Mouse (Mus musculus) cerebellum, adult 11 months (tissue): ENCODE measurements at regions not wholly inside any gene's neighbourhood (a gene's known extent, or its start where the extent isn't known, plus 50 kb on each side); places are given as distances from the start of the nearest gene placed in this dataset.

Experiments
- DNase-seq: peaks from one replicate; pipeline ENCODE4 v3.0.0; 2022

DNA sequence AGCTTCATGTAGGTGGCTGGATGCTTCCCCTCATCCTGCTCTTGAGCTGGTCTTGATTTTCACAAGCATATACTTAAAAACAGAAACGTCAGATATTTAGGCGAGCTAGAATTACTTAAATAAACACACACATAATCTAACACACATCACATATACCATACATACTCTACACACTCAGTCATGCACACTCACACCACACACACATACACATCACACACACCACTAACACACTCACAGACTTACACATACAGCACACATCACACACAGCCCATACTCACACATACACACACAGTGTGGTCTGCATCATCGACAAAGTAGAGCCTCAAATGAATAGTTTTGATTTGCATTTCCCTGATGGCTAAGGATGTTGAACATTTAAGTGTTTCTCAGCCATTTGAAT is 116.9 kb downstream of the Spry2 start:
- peak; percentile 7 for DNase-seq

- peak; percentile 48 for DNase-seq
These were observed 117.3 kb downstream of the Spry2 start for GRCm38 (mm10) chr14:105779349-105779748.

DNA sequence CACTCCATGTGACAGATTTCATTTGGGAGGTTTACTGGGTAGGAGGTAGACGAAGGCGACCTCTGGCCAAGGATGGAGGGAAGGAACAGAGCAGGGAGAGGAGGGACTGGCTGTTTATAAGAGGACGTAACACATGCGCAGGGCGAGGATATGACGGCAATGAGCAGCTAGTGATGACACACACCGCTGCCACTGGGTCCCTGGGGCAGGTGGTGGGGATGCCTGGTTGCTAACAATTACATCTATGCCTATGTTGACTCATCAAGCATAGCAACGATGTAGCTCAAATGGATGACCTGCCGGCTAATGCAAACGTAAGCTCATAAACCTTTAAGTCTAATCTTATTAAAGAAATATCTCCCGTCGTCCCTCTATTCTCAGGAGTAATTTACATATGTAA is 122.9 kb downstream of the Spry2 start:
- no peak for DNase-seq

- no peak for DNase-seq
These were observed 129.5 kb downstream of the Spry2 start for GRCm38 (mm10) chr14:105767100-105767499.

- no peak for DNase-seq
These were observed 143.9 kb downstream of the Spry2 start for GRCm38 (mm10) chr14:105752509-105753375.

DNA sequence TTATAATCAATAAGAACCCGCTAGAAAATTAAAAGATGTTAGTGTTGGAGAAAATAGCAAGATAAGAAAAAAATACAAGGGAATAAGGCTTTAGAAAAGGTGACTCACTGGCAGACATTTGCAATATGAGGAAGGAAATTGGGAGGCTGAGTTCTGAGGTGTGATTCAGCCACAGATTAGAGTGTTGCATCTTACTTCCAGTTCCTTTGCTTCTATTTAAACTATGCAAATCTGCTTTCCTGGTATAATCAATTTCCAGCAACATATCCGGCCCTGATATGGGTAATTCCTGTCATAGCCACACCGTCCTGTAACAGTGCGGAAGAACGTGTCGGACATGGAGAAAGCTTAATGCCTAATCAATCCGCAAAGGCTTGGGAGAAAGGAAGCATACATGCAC is 144.9 kb downstream of the Spry2 start:
- DNase-seq: no peak

DNA sequence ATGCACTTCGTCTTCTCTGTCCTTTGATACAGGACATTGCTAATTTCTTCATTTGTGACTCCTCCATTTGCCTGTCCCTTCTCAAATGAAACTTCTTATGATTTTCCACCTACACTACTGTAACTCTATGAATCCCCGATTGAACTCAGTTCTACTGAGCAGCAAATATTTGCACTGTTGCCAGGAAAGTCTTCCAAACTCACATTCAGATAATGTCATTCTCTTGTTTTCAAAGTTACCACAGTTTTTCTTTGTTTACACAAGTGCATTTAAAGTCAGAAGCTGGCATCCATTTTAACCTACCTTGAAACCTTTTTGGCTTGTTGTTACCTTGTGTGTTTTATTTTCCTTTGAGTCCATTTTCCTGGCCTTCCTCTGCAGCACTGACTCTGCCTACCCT is 152.0 kb downstream of the Spry2 start:
- DNase-seq: no peak

DNA sequence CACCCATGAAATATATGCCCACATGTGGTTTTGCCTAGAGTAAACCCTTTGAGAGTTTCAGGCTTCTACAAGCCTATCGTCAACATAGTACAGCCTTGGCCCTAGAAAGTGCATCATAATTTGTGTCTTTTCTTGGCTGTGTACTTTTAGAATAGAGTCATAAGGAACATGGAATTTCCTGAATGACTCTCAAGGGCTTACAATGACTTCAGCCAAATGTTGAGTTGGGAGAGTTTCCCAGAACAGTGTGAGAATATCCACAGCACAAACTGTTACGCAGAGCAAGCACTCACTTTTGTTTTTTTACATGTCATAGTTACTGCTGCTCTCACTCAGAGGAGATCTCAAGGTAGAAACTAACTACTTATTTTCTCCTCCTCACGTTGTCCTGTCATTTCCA is 152.5 kb downstream of the Spry2 start:
- no peak for DNase-seq

DNA sequence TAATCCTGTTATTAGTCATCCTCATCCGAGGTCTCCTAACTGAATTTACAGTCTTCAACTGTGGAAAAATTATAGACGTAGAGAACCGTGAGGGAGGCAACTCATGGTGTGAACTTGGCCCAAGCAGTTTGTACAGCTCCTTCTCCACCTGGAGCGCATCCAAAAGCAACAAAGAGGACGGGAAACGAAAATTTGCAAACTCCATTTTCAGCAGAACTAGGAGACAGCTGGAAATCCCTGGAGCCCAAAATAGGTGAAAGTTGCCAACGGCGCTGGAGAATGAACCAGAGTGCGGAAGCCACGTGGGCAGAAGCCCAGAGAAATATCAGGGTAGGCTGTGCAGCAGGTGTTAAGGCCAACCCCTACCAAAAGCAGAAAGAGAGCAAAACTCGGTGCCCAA is 155.7 kb downstream of the Spry2 start:
- DNase-seq: no peak

DNA sequence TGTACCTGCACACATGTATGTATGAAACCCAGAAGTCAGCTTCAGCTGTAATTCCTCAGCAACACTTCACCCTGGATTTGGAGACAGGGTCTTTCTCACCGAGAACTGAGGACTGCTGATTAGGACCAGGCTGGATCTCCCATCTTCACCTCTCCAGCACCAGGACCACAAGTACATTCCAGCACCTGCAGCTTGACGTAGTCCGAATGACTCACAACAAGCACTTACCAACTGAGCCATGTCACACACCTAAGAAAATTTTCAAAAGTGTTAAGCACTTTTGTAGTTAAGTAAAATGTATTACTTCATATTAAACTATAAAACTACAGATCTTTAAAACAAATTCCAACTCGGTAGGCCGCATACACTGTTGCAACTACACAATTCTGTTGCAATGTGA is 158.1 kb downstream of the Spry2 start:
- no peak for DNase-seq

DNA sequence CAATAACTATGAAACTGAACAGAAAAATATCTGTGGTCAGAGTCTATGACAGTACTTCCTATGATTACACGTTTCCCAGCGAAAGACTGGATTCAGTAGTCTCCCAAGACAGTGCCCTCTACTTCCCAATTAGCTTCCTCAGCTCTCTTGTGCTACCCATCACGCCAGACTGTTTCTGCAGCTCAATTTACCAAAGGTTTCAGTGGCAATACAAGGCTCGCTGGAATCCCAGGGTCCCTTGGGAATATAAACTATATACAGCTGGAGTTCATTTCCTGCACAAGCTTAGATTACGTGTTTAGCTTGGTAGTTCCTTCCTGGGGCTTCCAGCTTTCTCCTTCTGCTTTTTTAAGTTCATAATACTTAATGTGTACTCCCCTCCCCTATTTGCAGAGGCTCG is 160.3 kb downstream of the Spry2 start:
- no peak for DNase-seq

DNA sequence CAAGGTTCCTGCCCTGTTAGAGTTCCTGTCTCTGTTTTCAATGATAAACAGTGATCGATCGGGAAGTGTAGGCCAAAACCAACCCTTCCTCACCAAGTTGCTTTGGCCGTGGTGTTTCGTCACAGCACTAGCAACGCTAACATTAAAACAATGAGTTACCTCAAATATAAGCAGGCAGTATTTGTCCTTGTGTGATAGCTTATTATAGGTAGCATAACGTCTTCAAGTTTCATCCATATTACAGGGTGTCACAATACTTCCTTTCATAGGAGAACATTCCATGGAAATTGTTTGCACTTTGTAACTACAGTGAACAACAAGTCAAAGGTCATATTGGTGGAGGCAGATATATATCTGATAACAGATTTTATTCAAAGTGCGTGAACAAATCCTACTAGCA is 162.3 kb downstream of the Spry2 start:
- DNase-seq: no peak

GRCm38 (mm10) chr14:105733013-105733728 is 163.4 kb downstream of the Spry2 start:
- peak; percentile 21 for DNase-seq

DNA sequence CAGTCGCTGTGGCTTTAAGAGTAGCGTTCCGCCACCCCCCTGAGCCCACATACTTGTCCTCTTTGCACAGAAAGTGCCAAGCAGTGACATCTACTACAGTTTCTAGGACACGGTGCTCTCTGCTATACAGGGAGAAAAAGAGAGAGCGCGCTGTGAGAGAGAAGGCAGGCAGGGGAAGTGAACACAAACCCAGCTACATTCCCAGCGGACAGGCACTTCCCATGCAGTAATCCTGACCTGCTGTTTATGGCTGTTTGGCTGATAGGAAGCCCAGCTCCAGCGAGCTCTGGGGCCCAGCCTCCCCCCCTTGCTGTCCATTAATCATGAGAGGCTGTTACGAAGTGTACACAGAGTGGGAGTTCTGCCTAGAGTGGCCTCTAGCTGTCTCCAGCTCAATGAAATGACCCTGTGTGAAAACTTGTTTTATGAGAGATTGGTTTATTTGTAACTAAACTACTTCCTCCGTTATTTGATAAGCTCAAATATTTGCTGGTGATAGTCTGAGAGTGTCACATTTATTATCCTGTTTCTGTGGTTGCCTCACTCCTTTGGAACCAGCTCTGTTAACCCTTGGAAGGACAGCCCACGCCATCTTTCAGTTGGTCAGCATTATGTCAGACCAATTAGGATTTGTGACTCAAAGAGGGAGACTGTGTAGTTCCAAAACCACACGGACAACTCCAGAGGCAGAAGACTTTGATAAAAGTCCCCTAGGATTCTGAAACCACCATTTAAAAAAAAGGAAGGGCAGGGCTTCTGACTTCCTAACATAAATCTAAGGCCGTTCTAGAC is 164.2 kb downstream of the Spry2 start:
- peak; percentile 74 for DNase-seq

DNA sequence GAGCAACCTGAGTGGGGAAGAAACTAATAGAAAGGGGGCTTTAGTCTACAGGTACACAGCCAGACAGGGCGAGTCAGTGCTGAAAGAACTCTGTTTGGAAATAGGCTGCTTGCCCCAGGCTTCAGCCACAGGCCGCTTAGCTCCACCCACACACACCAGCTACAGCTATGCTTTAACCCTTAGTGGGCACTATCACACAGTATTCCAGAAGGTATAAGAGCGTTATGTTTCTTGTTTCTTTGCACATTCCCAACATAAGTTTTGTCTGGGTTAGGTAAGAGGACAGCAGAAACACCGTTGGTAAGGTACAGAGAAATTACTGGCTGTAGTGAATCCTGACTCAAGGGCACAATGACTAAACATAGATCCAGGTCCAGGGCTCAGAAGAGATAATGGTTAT is 165.8 kb downstream of the Spry2 start:
- peak; percentile 54 for DNase-seq

DNA sequence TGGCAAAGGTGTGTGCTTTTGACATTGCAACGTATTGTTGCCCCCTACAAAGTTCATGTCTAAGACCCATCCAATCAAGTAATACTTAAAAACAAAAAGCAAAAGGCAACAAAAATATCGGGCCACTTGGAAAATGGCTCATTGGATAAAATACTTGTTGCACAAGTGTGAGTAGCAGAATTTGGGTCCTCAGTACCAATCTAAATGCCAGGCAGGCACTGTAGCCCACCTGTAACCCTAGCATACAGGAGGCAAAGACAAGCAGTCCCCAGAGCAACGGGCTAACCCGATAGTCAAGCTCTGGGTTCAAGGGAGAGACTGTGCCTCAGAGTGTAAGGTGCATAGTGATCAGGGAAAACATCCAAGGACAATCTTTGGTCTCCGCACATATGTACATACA is 167.8 kb downstream of the Spry2 start:
- DNase-seq: no peak

GRCm38 (mm10) chr14:105725741-105726140 is 170.9 kb downstream of the Spry2 start:
- DNase-seq: no peak

- DNase-seq: no peak
These were observed 173.7 kb downstream of the Spry2 start for GRCm38 (mm10) chr14:105722923-105723322.

GRCm38 (mm10) chr14:105721576-105721975 is 175.0 kb downstream of the Spry2 start:
- no peak for DNase-seq

GRCm38 (mm10) chr14:105720816-105721510 is 175.7 kb downstream of the Spry2 start:
- DNase-seq: no peak

DNA sequence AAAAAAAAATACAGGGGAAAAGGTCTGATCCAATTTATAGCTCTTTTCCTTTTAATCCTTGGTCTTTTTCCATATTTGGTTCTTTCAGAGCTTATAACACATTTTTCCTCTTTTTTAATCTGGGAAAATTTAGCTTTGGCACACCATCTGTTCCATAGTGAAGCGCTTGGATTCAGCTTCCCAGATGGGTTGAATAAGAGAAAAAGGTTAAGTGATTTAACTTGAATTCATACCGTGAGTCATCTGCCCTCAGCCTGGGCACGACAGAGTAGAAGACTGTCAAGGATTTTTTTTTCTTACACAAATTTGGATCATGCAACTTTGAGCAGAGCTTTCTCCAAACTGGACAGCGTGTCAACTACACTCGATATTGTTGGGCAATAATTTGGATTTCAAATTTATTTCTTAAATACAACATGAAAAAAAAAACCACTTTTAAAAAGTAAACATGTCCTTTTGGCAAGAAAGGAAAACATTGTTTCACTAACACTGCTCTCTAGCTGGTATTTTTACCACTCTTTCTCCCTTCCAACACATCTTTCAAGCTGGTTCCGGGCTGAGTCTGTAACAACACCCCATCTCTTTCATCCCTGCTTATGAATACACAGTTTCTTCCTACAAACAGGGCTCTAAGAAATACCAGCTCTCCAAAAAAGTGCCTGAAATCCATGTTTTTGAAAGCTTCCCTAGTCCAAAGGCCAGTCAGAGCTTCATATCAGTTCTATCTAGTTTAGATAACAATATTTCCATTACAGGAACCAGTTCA is 177.8 kb downstream of the Spry2 start:
- no peak for DNase-seq

DNA sequence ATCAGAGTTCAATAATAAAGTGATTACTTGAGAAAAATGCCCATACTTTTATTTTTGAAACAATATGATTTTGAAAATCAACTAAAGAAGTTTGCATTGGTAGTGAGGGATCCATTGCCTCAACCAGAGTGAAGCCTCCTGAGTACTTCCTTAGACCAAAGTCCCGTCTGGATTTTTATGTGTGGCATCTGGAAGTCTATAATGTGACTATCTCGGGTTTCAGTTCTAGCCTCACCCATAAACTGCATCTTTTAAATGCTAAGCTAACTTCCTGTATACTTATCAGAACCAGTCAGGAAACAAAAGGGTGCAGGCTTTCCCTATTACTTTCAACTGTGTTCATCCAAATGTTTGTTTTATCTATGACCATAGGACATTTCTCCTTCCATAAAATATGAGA is 178.8 kb downstream of the Spry2 start:
- DNase-seq: no peak
